Mouse (Mus musculus): ENCODE measurements around the gene Lgals7.
A peak's percentile ranks its signal among the peaks of the same experiment; 100 is the strongest.
"Not testable (repeated sequence)": the region's sequence is repeated elsewhere in the genome, so short reads cannot be mapped to it uniquely, and the experiment has no call there.

Gene Lgals7

DNA sequence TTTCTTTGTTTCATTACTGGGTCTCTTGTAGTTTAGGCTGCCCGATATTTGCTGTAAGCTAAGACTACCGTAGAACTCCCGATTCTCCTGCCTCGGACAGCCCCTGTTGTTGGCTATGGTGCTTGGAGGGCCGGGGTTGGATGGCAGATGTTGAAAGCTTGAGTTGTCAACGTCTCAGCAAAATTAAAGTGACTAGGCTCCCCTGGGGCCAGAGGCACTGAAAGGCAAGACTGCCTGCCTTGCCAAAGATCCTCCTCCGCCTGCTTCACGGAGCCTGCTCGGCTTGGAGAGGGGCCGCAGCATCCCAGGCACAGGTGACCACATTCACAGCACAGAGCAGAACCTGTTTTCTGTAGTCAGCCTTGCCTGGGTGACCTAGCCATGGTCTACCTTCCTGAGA lies 16.9 kb downstream of the Lgals7 start:
- no peak for DNase-seq

DNA sequence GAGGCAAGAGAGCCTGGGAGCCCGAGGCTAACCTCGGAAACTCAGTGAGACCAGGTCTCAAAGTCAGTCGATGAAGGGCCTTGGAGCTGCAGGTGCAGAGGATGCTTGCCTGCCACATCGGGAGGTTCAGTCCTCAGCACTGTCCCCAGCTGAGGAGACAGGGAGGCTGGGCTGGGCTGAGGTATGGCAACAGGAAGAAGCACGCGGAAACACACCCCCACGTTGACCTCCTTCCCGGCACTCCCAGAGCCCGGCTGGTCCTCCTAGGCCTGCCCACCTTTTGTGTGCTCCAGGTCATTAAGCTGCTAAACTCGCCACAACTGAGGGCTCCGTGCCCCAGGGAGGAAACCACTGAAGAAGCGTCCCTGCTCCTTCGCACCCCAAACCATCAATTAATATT lies 17.5 kb downstream of the Lgals7 start, which contains the start of gene Capn12:
Gene Capn12 (plus strand): TSS at position 224 of the 400 bp plus-strand sequence.
- no peak for DNase-seq

DNA sequence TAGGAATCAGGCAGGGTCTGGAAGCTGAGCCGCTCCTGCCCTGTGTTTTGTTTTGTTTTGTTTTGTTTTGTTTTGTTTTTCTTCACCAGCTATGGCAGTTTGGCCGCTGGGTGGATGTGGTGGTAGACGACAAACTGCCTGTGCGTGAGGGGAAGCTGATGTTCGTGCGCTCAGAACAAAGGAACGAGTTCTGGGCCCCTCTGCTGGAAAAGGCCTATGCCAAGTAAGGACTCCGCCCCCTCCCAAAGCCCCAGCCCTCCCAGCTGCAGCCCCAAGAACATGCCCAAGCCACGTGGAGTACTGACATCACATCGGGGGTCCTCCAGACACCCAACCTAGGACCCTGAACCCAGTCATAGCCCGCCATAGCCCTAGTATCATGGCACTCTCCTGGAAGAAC lies 19.4 kb downstream of the Lgals7 start:
- no peak for DNase-seq

DNA sequence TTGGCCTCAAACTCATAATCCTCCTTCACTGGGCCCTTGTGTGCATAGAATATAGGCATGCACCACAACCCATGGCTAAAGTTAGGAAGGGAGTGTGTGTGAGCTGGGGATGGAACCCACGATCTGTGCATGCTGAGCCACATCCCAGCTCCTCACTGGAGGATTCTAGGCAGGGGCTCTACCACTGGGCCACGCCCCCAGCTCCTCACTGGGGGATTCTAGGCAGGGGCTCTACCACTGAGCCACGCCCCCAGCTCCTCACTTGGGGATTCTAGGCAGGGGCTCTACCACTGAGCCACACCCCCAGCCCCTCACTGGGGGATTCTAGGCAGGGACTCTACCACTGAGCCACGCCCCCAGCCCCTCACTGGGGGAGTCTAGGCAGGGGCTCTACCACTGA lies 20.1 kb downstream of the Lgals7 start:
- not testable (repeated sequence) for DNase-seq

DNA sequence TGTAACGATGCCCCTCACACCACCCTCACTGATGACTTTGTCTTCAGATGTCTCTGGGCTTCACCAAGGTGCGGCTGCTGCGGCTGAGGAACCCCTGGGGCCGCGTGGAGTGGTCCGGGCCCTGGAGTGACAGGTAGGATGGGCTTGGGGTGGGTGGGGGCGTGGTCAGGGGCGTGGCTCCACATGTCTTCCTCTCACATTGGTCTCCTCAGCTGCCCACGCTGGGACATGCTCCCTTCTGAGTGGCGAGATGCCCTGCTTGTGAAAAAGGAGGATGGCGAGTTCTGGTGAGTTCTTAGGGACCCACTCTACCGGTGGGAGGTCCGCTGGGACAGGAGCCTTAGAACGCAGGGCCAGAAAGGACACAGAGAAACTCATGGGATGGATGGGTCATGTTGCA lies 22.8 kb downstream of the Lgals7 start:
- DNase-seq: no peak

DNA sequence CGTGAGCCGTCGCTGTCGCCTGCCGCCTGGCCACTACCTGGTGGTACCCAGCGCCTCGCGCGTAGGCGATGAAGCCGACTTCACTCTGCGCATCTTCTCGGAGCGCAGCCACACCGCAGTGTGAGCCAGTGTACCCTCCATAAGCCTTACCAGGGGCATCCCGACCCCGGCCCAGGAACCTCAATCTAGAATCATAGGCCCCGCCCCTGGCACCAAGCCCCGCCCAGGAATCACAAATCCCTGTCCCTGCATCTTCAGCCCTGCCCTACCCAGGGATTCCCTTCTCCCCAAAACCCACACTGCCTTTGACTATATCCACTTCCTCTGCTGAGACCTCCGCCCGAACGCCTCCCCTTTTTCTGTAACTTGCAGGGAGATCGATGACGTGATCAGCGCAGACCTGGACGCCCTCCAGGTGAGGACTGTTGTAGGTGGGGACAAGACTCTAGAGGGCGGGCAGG lies 25.1 kb downstream of the Lgals7 start:
- no peak for DNase-seq

DNA sequence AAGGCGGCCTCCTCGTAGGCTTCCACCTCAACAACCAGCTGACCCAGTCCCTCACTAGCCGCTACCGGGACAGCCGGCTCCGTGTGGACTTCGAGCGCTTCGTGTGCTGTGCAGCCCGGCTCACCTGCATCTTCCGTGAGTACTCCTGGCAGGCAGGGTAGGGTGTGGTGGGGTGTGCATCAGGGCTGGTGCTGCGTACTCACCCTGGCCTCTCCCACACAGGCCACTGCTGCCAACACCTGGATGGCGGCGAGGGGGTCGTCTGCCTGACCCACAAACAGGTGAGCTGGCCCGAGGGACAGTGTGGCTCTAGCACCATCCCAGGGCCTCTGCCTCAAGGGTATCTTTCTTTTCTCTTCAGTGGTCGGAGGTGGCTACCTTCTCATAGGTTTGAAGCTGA lies 28.9 kb downstream of the Lgals7 start:
- DNase-seq: no peak

DNA sequence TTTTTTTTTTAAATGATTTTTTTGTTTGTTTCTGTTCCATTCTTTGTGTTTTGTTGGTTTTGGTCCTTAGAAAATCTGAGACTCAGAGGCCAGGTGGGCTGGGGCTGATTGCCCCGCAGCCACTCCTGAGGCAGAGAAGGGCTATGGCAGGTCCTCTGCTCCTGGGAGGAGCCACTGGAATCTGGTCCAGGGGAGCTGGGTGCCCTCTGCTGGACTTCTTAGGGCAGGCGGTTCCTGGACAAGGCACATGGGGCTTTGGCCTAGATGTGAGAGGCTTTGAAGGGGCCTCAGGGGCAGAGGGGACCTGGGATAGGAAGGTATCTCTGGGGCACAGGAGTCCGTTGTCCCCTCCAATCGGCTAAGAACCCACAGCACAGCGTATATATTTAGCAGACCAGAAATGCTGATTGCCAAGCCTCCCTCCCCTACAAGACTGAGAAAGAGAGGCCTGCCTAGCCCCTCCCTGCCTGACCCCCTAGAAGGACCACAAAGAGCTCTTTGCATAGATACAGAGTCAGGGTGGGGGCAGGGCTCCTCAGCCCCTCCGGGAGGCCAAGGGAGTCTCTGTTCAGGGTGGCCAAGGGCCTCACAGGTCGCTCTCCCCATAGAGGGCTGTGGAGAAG lies 30.1 kb downstream of the Lgals7 start:
- DNase-seq: peak; percentile 35

DNA sequence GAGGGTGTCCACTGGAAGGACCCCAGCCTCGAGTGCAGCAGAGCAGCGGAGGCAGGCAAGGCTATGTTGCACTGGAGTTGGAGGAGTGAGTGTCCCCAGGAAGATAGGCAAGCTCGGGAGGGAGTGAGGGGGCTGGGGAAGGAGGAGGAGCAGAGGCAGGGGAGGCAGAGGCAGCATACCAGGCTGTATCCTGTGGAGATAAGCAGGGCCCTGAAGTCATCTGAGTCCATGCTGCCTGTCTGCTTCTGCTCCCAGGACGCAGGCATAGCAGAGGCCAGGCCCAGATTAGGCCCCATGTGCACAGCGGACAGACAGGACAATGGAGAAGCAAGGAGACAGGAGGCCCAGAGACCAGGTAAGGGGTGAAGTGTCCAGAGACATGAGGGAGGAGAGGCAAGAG lies 31.3 kb downstream of the Lgals7 start:
- DNase-seq: no peak

DNA sequence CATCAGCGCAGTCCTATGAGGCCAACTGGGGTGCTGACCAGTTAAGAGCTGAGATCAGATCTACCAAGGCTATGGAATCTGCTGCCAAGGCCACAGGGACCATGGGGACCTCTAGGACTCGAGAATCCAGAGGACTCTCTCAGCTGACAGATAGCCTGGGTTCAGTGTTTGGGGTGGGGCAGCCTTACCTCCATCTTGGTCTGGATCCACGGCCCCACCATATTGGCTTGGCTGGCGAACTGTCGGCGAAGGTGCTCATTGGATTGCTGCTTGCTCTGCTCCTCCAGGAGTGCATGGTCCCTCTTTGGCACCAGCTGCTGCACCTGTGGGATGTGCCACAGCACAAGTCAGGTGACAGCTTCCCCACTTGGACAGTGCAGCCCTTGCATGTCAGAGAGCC lies 34.0 kb downstream of the Lgals7 start:
- DNase-seq: no peak

DNA sequence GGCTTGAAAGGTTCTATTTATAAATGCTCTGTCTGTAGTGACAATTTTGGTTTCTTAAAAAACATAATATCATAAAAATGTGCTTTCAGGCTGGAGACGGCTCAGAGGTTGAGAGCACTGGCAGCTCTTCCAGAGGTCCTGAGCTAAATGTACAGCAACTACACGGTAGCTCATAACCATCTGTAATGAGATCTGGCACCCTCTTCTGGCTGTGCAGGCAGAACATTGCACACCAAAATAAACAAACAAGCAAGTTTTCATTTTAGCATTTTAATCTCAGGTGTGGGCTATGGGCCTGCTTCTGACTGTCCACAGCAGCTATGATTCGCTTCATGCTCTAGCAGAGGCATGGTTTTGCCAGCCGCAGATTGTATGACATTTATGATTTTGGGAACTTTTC lies 36.3 kb downstream of the Lgals7 start:
- no peak for DNase-seq

DNA sequence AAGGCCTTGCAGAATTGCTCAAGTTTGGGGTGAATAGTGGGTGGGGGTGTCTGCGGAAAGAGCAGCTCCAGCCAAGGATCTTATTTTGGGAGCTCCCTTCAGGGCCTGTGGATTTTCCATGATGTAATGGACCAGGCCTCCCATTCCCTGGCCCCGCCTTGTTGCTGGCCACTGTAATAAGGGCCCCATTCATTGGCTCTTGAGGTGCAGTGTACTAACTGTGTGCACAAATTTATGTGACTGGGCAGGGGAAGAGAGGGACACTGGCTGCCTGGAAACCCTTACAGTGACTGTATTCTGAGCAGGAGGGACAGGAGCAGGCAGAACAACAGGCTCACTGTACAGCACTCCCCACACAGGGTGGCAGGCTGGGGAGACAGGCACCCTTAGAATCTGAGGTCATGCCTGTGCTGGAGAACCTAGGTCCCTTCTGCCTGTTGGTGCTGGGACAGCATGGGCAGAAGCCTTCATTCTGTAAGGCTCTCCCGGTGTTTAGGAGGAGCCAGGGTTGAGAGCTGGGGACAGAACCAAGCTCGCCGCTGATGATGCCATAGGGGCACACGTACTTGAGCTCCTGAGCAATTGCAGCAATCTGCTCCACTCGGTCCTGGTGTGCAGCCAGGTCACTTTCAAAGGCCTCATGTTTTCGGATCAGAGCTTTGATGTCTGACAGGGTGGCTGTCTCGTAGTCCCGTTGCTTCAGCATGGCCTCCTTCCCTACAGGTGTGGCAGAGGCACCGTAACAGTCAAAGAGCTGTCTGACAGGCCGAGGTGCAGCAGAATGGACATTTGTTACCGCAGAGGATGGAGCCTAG lies 37.9 kb downstream of the Lgals7 start:
- peak; percentile 58 for DNase-seq

DNA sequence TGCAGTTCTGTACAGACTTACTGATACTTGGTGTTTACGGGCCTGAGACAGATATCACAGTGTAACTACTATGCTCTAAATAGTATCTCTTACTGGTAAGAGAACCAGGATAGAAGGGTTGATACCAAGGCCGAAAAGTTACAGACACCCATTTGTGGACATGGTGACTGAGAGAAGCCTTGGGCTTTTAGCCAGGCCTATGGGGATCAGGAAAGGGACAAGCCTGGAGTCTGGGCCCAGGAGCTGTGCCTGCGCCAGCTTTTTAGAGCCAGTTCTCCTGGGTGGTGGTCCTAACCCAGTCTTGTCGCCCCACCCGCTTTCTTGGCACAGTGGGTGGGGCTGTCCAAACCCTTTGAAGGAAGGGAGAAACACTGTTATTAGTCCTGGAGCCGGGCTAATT lies 38.5 kb downstream of the Lgals7 start:
- DNase-seq: no peak

DNA sequence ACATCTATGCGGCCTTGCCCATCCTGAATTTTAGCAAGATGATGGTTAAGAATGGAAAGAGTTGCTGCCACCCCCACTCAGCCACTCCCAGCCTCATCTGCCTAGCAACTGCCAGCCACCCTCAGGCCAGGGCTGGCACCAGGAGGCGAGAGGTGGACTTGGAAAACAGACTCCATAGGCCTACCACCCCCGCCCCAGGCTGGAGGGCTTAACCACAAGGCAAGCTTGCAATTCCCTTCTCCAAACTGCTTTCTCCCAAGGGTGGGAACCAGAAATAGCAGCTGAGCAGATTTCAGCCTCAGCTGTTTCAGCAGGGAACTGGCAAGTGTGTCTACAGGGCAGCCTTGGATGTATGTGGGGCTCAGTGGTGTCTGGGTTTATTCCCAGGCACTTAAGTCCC lies 39.2 kb downstream of the Lgals7 start:
- no peak for DNase-seq

DNA sequence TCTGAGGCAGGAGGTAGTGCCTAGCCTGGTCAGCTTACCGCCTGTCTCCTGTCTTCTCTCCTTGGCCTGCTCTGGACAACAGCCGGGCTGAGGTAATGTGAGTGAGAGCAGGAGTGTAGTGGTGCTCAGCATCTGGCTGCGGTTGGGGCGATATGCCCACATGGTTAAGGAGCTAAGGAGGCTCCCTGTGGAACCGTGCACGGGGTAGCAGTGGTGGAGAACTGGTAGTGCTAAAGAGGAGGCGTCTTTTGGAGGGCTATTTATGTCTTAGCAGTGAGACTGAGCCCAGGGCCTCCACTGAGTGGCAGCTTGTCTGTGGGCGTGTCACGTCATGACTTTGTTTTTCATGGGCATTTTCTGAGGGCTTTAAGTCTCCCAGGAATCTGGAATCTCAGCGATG lies 40.1 kb downstream of the Lgals7 start:
- no peak for DNase-seq

DNA sequence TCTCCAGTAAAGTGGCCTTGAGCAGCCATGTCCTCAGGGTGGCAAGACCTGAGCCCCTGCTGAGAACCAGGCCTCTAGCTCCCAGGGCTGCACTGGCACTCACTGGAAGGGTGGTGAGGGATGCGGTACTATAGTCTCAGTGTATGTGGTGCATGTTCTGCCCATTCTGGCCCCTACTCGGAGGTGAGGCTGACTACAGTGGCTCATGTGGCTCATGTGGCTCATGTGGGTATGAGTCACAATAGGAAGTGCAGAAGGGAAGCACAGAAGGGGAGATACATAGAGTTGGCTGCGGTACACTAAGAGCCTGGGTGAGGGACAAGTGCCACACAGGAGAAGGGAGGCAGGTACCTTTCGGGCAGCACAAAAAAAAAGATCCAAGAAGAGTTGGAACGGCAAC lies 43.5 kb downstream of the Lgals7 start:
- DNase-seq: no peak

DNA sequence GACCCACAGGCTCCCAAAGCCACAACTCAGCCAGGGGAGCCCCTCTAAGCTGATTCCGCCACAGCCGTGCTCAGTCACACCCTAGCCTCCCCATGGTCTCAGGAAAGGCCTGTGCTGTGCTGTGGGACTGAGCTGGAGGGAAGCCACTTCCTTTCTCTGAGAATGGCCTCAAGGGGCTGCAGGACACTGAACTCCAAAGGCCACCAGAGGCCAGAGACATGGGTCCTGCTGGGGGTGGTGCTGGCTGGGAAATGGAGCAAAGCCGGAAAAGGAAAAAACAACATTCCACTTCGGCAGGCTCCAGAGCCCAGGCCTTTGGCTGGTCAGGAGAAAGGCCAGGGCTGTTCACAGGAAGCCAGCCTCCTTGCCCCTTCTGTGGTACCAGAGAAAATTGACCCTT lies 48.0 kb downstream of the Lgals7 start:
- peak; percentile 86 for DNase-seq

DNA sequence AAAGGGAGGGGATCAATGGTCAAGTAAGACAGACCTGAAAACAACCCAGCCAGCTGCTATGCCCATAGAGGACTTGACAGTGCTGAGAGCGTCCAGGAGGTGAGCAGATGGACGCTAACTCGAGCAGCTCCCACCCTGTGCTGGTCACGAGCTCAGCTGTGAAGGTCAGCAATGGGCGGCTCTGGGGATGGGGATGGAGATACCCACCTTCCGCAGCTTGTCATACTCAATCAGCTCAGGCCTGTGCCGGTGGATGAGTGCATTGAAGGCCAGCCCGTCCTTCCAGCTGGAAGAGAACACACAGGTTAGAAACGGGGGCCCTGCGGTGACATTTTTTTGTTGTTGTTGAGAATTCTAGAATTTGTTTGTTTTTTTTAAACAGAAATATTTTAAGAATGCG lies 49.5 kb downstream of the Lgals7 start:
- no peak for DNase-seq
